Mouse (Mus musculus): Measurements from ENCODE around the gene Oas1g.
"Not testable (repeated sequence)": the region's sequence is repeated elsewhere in the genome, so short reads cannot be mapped to it uniquely, and the experiment has no call there.

Oas1g gene

GRCm38 (mm10) chr5:120887413-120887812 is at the start of gene Oas1g:
Gene Oas1g (minus strand): TSS chr5:120887613.
- not testable (repeated sequence) for DNase-seq (ENCODE audit: low read depth)

GRCm38 (mm10) chr5:120933966-120934365 is 46.6 kb upstream of the Oas1g start:
- no peak for DNase-seq (ENCODE audit: low read depth)

GRCm38 (mm10) chr5:120927036-120927435 is 39.6 kb upstream of the Oas1g start:
- DNase-seq (ENCODE audit: low read depth) = no peak

- not testable (repeated sequence) for DNase-seq (ENCODE audit: low read depth)
Measured at GRCm38 (mm10) chr5:120926311-120926710, 38.9 kb upstream of the Oas1g start.

GRCm38 (mm10) chr5:120924520-120924919 is 37.1 kb upstream of the Oas1g start:
- DNase-seq (ENCODE audit: low read depth) = not testable (repeated sequence)

- DNase-seq (ENCODE audit: low read depth) = no peak
Measured at GRCm38 (mm10) chr5:120923969-120924368, 36.6 kb upstream of the Oas1g start.

- DNase-seq (ENCODE audit: low read depth) = no peak
Measured at GRCm38 (mm10) chr5:120920296-120920695, 32.9 kb upstream of the Oas1g start.

GRCm38 (mm10) chr5:120919156-120919935 is 31.9 kb upstream of the Oas1g start:
- not testable (repeated sequence) for DNase-seq (ENCODE audit: low read depth)

GRCm38 (mm10) chr5:120914204-120914603 is 26.8 kb upstream of the Oas1g start, which contains the start of gene Oas1d:
Gene Oas1d (plus strand): TSS chr5:120914536.
- not testable (repeated sequence) for DNase-seq (ENCODE audit: low read depth)

GRCm38 (mm10) chr5:120908196-120908920 is 20.9 kb upstream of the Oas1g start:
- DNase-seq (ENCODE audit: low read depth) = no peak

GRCm38 (mm10) chr5:120906791-120907733 is 19.6 kb upstream of the Oas1g start, which contains the start of gene Oas1a:
Gene Oas1a (minus strand): TSS chr5:120907521.
- DNase-seq (ENCODE audit: low read depth) = not testable (repeated sequence)

GRCm38 (mm10) chr5:120902056-120902455 is 14.6 kb upstream of the Oas1g start:
- DNase-seq (ENCODE audit: low read depth) = no peak

- no peak for DNase-seq (ENCODE audit: low read depth)
Measured at GRCm38 (mm10) chr5:120900666-120901065, 13.3 kb upstream of the Oas1g start.

GRCm38 (mm10) chr5:120898726-120899125 is 11.3 kb upstream of the Oas1g start:
- DNase-seq (ENCODE audit: low read depth) = no peak

- no peak for DNase-seq (ENCODE audit: low read depth)
Measured at GRCm38 (mm10) chr5:120898307-120898706, 10.9 kb upstream of the Oas1g start.

- no peak for DNase-seq (ENCODE audit: low read depth)
Measured at GRCm38 (mm10) chr5:120895231-120895900, 8.0 kb upstream of the Oas1g start.

GRCm38 (mm10) chr5:120894692-120895091 is 7.3 kb upstream of the Oas1g start:
- not testable (repeated sequence) for DNase-seq (ENCODE audit: low read depth)

- DNase-seq (ENCODE audit: low read depth) = not testable (repeated sequence)
Measured at GRCm38 (mm10) chr5:120893866-120894265, 6.5 kb upstream of the Oas1g start.

GRCm38 (mm10) chr5:120892243-120892660 is 4.8 kb upstream of the Oas1g start:
- no peak for DNase-seq (ENCODE audit: low read depth)

GRCm38 (mm10) chr5:120891566-120892242 is 4.3 kb upstream of the Oas1g start:
- not testable (repeated sequence) for DNase-seq (ENCODE audit: low read depth)

GRCm38 (mm10) chr5:120890991-120891390 is 3.6 kb upstream of the Oas1g start:
- no peak for DNase-seq (ENCODE audit: low read depth)

Data from c-Kit-positive CD71-positive TER-119-negative erythroid progenitor cells, embryonic 14.5 days (primary cell).